Mouse (Mus musculus) liver, postnatal 0 days (tissue): ENCODE results near the gene Snx21.
"Not testable (repeated sequence)": the region's sequence is repeated elsewhere in the genome, so short reads cannot be mapped to it uniquely, and the experiment has no call there.

Experiments
- CTCF ChIP-seq: sonication (generic); IDR thresholded peaks from 2 replicates; pipeline ENCODE4 v1.5.1; 2016; ENCODE audit warnings: antibody characterized with exemption, low read depth
- EP300 ChIP-seq: IDR thresholded peaks from 2 replicates; pipeline ENCODE4 v1.6.1; 2016; ENCODE audit warnings: antibody characterized with exemption, low read depth, mild to moderate bottlenecking

- TF ChIP-seq EP300: not testable (repeated sequence)
- peak; percentile 59 for TF ChIP-seq CTCF
These were observed 12.9 kb downstream of the Snx21 start for GRCm38 (mm10) chr2:164798554-164798953.
